Mouse (Mus musculus): ENCODE measurements around the gene Dll4. TPM values are rescaled to one million over a fixed set of nuclear protein-coding genes. Genes with fewer than 3 reads are reported as not detected.

Dll4 gene
- polyA plus RNA-seq, 1 experiment from 2014 or later: 8.3 TPM

DNA sequence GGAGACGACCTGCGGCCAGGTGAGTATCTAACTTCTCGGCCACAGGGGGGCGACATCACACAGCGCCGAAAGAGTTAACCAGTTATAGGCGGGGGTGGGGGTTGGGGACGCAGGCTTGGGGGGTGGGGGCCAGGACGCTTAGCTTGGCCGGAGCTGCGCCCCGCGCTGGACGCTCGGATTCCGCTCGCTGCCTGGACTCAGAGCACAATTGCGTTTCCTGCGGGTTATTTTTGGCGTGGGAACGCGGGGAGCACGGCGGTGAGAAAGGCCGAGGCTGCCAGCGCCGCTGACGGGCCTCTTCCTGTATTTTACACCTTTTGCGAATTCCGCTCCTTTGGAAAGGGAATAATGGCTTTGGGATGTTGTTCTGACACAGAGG lies 1.5 kb downstream of the Dll4 start:
- Histone ChIP-seq H3K27me3 (ENCODE audit: control insufficient read depth, insufficient read depth, low read length) (peaks cover 82% of the 10 kb centered on the region), H3K4me1 (ENCODE audit: control insufficient read depth, insufficient read depth, low read length) (peaks cover 38% of the 10 kb centered on the region), H3K4me2 (replicated peaks; ENCODE audit: low read depth, low read length) (peak overlapping the region; percentile 75), H3K36me3 (ENCODE audit: control insufficient read depth, insufficient read depth, low read length) (no peaks in the 10 kb centered on the region), H3K4me3 (ENCODE audit: low read length) (peak overlapping the region; percentile 51), H3K9me3 (ENCODE audit: control insufficient read depth, low read length) (no peaks in the 10 kb centered on the region), H3K27ac (ENCODE audit: low read depth, low read length) (no peak overlapping the region), H3K9ac (ENCODE audit: low read depth, low read length) (peak overlapping the region; percentile 55)
- under 1% methylated on average over 30 of the region's 30 CpGs for WGBS
- ATAC-seq (ENCODE audit: low FRiP score, low TSS enrichment): peak; percentile 20; the same call in 1 of the 2 replicates

DNA sequence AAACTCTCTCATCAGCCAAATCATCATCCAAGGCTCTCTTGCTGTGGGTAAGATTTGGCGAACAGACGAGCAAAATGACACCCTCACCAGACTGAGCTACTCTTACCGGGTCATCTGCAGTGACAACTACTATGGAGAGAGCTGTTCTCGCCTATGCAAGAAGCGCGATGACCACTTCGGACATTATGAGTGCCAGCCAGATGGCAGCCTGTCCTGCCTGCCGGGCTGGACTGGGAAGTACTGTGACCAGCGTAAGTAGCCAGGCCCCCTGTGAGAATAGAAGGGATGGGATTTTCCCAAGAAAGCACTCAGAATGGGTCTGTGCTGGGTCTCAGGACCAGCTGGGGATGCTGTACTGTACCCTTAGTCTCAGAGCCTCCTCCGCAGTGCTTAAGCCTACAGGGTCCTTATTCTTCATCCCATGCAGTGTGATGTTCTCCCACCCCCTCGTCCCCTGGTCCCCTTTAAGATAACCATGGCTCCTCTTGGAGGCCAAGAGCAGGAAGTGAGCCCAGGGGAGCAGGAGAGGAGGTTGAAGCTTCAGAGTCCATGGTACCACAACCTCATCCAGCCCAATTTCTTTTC lies 2.5 kb downstream of the Dll4 start:
- Histone ChIP-seq H3K4me3 (ENCODE audit: low read length) (peak overlapping the region; percentile 51), H3K4me2 (replicated peaks; ENCODE audit: low read depth, low read length) (peak overlapping the region; percentile 75; the same call in 1 of the 2 replicates), H3K9ac (ENCODE audit: low read depth, low read length) (no peak overlapping the region), H3K27me3 (ENCODE audit: control insufficient read depth, insufficient read depth, low read length) (peaks cover 76% of the 10 kb centered on the region), H3K9me3 (ENCODE audit: control insufficient read depth, low read length) (no peaks in the 10 kb centered on the region), H3K4me1 (ENCODE audit: control insufficient read depth, insufficient read depth, low read length) (peaks cover 31% of the 10 kb centered on the region), H3K36me3 (ENCODE audit: control insufficient read depth, insufficient read depth, low read length) (no peaks in the 10 kb centered on the region), H3K27ac (ENCODE audit: low read depth, low read length) (no peak overlapping the region)
- WGBS: 17% methylated on average over 11 of the region's 11 CpGs
- ATAC-seq (ENCODE audit: low FRiP score, low TSS enrichment): no peak

DNA sequence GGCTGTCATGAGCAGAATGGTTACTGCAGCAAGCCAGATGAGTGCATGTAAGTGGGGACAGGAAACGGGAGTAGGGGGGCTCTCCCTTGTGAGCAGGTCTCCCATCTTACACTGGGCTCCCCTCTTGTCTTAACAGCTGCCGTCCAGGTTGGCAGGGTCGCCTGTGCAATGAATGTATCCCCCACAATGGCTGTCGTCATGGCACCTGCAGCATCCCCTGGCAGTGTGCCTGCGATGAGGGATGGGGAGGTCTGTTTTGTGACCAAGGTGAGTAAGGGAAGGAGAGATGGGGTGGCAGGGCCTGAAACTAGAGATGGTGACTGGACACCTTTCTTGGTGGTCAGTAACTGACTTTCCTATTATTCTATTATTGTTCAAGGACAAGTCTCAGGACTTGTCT lies 3.0 kb downstream of the Dll4 start:
- 37% methylated on average over 5 of the region's 5 CpGs for WGBS
- no peak for ATAC-seq (ENCODE audit: low FRiP score, low TSS enrichment)
- no peaks in the 10 kb centered on the region for H3K9me3 ChIP-seq (ENCODE audit: control insufficient read depth, low read length)
- H3K4me3 ChIP-seq (ENCODE audit: low read length): peak overlapping the region; percentile 51; the same call in 1 of the 2 replicates
- H3K36me3 ChIP-seq (ENCODE audit: control insufficient read depth, insufficient read depth, low read length): no peaks in the 10 kb centered on the region
- peaks cover 31% of the 10 kb centered on the region for H3K4me1 ChIP-seq (ENCODE audit: control insufficient read depth, insufficient read depth, low read length)
- H3K4me2 ChIP-seq (replicated peaks; ENCODE audit: low read depth, low read length): peak overlapping the region; percentile 75; the same call in 1 of the 2 replicates
- no peak overlapping the region for H3K27ac ChIP-seq (ENCODE audit: low read depth, low read length)
- H3K9ac ChIP-seq (ENCODE audit: low read depth, low read length): no peak overlapping the region
- peaks cover 71% of the 10 kb centered on the region for H3K27me3 ChIP-seq (ENCODE audit: control insufficient read depth, insufficient read depth, low read length)

DNA sequence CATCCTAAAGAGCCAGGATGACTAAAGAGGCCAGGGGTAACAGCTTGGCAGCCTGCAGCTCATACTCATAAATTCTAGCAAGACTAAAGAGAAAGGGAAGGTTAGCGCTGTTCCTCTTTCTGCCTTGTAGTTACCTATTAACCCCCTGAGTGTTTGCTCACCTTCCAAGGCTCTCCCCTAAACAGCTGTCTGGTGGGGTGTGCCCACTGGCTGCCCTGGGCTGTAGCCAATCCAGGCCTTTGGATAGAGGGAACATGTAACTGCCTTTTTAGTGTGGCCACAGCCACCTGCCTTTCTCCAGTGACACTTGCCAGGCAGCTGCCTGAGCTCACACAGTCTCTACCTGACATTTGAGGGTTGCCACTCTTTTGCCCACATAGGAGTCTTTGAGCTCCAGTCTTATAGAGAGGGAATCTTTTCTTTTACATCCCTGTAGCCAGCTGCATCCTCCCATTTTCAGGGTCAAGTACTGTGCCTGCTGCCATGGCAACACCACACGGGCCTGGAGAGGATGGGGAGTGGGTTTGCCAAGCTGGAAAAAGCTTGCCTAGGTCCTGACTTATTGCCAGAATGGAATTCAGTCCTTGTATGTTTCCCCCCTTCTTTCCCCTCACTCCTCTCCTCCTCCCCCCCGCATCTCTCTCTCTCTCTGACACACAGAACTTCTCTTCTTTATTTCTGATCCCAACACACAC lies 3.7 kb downstream of the Dll4 start:
- Histone ChIP-seq H3K9ac (ENCODE audit: low read depth, low read length) (no peak overlapping the region), H3K36me3 (ENCODE audit: control insufficient read depth, insufficient read depth, low read length) (no peaks in the 10 kb centered on the region), H3K9me3 (ENCODE audit: control insufficient read depth, low read length) (no peaks in the 10 kb centered on the region), H3K4me1 (ENCODE audit: control insufficient read depth, insufficient read depth, low read length) (peaks cover 26% of the 10 kb centered on the region), H3K4me2 (replicated peaks; ENCODE audit: low read depth, low read length) (peak overlapping the region; percentile 75; the same call in 1 of the 2 replicates), H3K27ac (ENCODE audit: low read depth, low read length) (no peak overlapping the region), H3K27me3 (ENCODE audit: control insufficient read depth, insufficient read depth, low read length) (peaks cover 64% of the 10 kb centered on the region), H3K4me3 (ENCODE audit: low read length) (no peak overlapping the region)
- WGBS: 46% methylated on average over 3 of the region's 3 CpGs
- ATAC-seq (ENCODE audit: low FRiP score, low TSS enrichment): no peak

DNA sequence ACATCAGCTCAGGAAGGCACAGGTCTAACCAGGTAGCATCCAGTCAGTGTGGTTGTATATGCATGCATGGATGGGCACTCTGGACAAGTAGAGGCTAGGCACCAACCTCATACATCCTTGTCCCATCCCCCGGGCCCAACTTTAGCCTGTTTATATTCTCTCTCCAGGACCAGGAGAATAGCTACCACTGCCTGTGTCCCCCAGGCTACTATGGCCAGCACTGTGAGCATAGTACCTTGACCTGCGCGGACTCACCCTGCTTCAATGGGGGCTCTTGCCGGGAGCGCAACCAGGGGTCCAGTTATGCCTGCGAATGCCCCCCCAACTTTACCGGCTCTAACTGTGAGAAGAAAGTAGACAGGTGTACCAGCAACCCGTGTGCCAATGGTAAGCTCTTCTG lies 5.2 kb downstream of the Dll4 start:
- ATAC-seq (ENCODE audit: low FRiP score, low TSS enrichment): no peak
- Histone ChIP-seq H3K4me1 (ENCODE audit: control insufficient read depth, insufficient read depth, low read length) (peaks cover 13% of the 10 kb centered on the region), H3K9me3 (ENCODE audit: control insufficient read depth, low read length) (no peaks in the 10 kb centered on the region), H3K4me2 (replicated peaks; ENCODE audit: low read depth, low read length) (no peak overlapping the region), H3K27ac (ENCODE audit: low read depth, low read length) (no peak overlapping the region), H3K4me3 (ENCODE audit: low read length) (no peak overlapping the region), H3K27me3 (ENCODE audit: control insufficient read depth, insufficient read depth, low read length) (peaks cover 49% of the 10 kb centered on the region), H3K9ac (ENCODE audit: low read depth, low read length) (no peak overlapping the region), H3K36me3 (ENCODE audit: control insufficient read depth, insufficient read depth, low read length) (no peaks in the 10 kb centered on the region)
- WGBS: 92% methylated on average over 8 of the region's 8 CpGs

DNA sequence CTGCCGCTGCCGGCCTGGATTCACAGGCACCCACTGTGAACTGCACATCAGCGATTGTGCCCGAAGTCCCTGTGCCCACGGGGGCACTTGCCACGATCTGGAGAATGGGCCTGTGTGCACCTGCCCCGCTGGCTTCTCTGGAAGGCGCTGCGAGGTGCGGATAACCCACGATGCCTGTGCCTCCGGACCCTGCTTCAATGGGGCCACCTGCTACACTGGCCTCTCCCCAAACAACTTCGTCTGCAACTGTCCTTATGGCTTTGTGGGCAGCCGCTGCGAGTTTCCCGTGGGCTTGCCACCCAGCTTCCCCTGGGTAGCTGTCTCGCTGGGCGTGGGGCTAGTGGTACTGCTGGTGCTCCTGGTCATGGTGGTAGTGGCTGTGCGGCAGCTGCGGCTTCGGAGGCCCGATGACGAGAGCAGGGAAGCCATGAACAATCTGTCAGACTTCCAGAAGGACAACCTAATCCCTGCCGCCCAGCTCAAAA lies 6.6 kb downstream of the Dll4 start:
- Histone ChIP-seq H3K9me3 (ENCODE audit: control insufficient read depth, low read length) (no peaks in the 10 kb centered on the region), H3K4me2 (replicated peaks; ENCODE audit: low read depth, low read length) (no peak overlapping the region), H3K4me3 (ENCODE audit: low read length) (no peak overlapping the region), H3K27me3 (ENCODE audit: control insufficient read depth, insufficient read depth, low read length) (peaks cover 35% of the 10 kb centered on the region), H3K9ac (ENCODE audit: low read depth, low read length) (no peak overlapping the region), H3K36me3 (ENCODE audit: control insufficient read depth, insufficient read depth, low read length) (no peaks in the 10 kb centered on the region), H3K27ac (ENCODE audit: low read depth, low read length) (no peak overlapping the region), H3K4me1 (ENCODE audit: control insufficient read depth, insufficient read depth, low read length) (no peaks in the 10 kb centered on the region)
- no peak for ATAC-seq (ENCODE audit: low FRiP score, low TSS enrichment)
- 77% methylated on average over 24 of the region's 24 CpGs for WGBS

DNA sequence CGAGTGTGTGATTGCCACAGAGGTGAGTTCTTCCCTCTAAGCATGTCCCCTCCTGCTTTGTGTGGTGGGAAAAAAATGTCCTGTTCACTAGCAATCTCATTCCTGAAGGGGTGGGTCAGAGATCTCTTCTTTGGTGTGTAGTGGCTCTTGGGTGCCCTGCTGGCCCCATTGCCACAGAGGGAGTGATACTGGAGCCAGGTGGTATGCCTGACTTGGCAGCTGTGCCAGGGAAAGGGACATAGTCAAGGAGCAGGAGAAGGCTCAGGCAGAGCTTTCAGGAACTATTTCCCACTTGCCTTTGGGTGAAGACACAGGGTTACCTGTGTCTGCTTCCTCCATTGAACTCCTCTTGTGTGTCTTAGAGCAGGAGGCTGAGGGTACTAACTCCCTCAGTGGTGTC lies 8.6 kb downstream of the Dll4 start:
- ATAC-seq (ENCODE audit: low FRiP score, low TSS enrichment): no peak
- H3K27ac ChIP-seq (ENCODE audit: low read depth, low read length): no peak overlapping the region
- no peak overlapping the region for H3K4me2 ChIP-seq (replicated peaks; ENCODE audit: low read depth, low read length)
- 44% methylated on average over 1 of the region's 1 CpGs for WGBS
- H3K4me1 ChIP-seq (ENCODE audit: control insufficient read depth, insufficient read depth, low read length): peaks cover 3% of the 10 kb centered on the region; the same call in 1 of the 2 replicates
- no peak overlapping the region for H3K9ac ChIP-seq (ENCODE audit: low read depth, low read length)
- H3K36me3 ChIP-seq (ENCODE audit: control insufficient read depth, insufficient read depth, low read length): no peaks in the 10 kb centered on the region
- no peak overlapping the region for H3K4me3 ChIP-seq (ENCODE audit: low read length)
- peaks cover 15% of the 10 kb centered on the region for H3K27me3 ChIP-seq (ENCODE audit: control insufficient read depth, insufficient read depth, low read length)
- no peaks in the 10 kb centered on the region for H3K9me3 ChIP-seq (ENCODE audit: control insufficient read depth, low read length)

DNA sequence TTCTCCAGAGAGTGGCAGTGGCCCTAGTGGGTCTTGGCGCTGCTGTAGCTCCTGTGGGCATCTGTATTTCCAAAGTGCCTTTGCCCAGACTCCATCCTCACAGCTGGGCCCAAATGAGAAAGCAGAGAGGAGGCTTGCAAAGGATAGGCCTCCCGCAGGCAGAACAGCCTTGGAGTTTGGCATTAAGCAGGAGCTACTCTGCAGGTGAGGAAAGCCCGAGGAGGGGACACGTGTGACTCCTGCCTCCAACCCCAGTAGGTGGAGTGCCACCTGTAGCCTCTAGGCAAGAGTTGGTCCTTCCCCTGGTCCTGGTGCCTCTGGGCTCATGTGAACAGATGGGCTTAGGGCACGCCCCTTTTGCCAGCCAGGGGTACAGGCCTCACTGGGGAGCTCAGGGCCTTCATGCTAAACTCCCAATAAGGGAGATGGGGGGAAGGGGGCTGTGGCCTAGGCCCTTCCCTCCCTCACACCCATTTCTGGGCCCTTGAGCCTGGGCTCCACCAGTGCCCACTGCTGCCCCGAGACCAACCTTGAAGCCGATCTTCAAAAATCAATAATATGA lies 9.5 kb downstream of the Dll4 start:
- H3K36me3 ChIP-seq (ENCODE audit: control insufficient read depth, insufficient read depth, low read length): no peaks in the 10 kb centered on the region
- H3K27me3 ChIP-seq (ENCODE audit: control insufficient read depth, insufficient read depth, low read length): peaks cover 13% of the 10 kb centered on the region
- H3K9ac ChIP-seq (ENCODE audit: low read depth, low read length): no peak overlapping the region
- H3K4me1 ChIP-seq (ENCODE audit: control insufficient read depth, insufficient read depth, low read length): peaks cover 3% of the 10 kb centered on the region; the same call in 1 of the 2 replicates
- no peak overlapping the region for H3K27ac ChIP-seq (ENCODE audit: low read depth, low read length)
- no peak overlapping the region for H3K4me3 ChIP-seq (ENCODE audit: low read length)
- ATAC-seq (ENCODE audit: low FRiP score, low TSS enrichment): no peak
- no peak overlapping the region for H3K4me2 ChIP-seq (replicated peaks; ENCODE audit: low read depth, low read length)
- WGBS: 78% methylated on average over 7 of the region's 7 CpGs
- no peaks in the 10 kb centered on the region for H3K9me3 ChIP-seq (ENCODE audit: control insufficient read depth, low read length)

DNA sequence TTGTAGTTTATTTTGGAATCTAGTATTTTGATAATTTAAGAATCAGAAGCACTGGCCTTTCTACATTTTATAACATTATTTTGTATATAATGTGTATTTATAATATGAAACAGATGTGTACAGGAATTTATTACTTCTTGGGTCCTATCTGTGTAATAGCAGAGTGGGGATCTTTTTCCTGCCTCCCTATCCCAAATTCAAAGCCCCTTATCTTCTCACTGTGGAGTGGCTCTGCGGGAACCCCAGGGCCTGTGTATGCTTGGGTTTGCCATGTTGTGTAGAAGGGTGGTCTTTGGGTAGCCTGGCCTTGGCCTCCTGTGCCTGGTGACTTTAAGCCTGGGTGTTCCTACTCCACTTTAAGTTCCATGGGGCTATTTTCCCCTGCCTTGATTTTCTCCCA lies 10.0 kb downstream of the Dll4 start:
- no peak overlapping the region for H3K4me2 ChIP-seq (replicated peaks; ENCODE audit: low read depth, low read length)
- H3K4me1 ChIP-seq (ENCODE audit: control insufficient read depth, insufficient read depth, low read length): peaks cover 3% of the 10 kb centered on the region; the same call in 1 of the 2 replicates
- no peak overlapping the region for H3K27ac ChIP-seq (ENCODE audit: low read depth, low read length)
- H3K9me3 ChIP-seq (ENCODE audit: control insufficient read depth, low read length): no peaks in the 10 kb centered on the region
- H3K4me3 ChIP-seq (ENCODE audit: low read length): no peak overlapping the region
- H3K9ac ChIP-seq (ENCODE audit: low read depth, low read length): no peak overlapping the region
- peaks cover 10% of the 10 kb centered on the region for H3K27me3 ChIP-seq (ENCODE audit: control insufficient read depth, insufficient read depth, low read length)
- ATAC-seq (ENCODE audit: low FRiP score, low TSS enrichment): no peak
- WGBS: 95% methylated on average over 1 of the region's 1 CpGs
- H3K36me3 ChIP-seq (ENCODE audit: control insufficient read depth, insufficient read depth, low read length): no peaks in the 10 kb centered on the region
